In the genomic region with DNA sequence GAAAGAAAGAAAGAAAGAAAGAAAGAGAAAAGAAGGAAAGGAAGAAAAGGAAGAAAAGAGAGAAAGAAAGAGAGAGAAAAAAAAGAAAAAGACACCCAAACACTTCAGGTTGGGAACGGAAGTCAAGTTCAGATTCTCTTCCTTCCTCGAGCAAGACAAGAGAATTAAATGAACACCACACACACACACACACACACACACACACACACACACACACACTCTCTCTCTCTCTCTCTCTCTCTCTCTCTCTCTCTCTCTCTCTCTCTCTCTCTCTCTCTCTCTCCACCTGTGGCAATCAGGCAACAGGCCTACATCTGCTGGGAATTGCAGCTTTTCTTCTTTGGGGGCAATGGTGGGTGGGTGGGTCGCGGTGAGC, we compare ENCODE assay signal across 8 mouse cellular contexts. TPM values are rescaled to one million over a fixed set of nuclear protein-coding genes. Genes with fewer than 3 reads are reported as not detected.
A peak's percentile ranks its signal among the peaks of the same experiment; 100 is the strongest.
DNase-seq lines count a peak whose midpoint lies in the region; ATAC-seq lines count a peak whose summit lies in the region.
"Not testable (repeated sequence)": the region's sequence is repeated elsewhere in the genome, so short reads cannot be mapped to it uniquely, and the experiment has no call there.

No protein-coding gene starts in this region.

- peak overlapping the region; percentile 84 for H3K9ac ChIP-seq in forebrain, embryonic 16.5 days (replicated peaks; ENCODE audit: low read depth, low read length)
- H3K9ac ChIP-seq in hindbrain, embryonic 12.5 days, result peak overlapping the region; percentile 85
- peak overlapping the region; percentile 90 for H3K9ac ChIP-seq in kidney, embryonic 16.5 days (replicated peaks; ENCODE audit: low read length)
- peak overlapping the region; percentile 82 for H3K9ac ChIP-seq in liver, embryonic 15.5 days
- H3K9ac ChIP-seq in midbrain, embryonic 13.5 days (replicated peaks), result peak overlapping the region; percentile 90

- DNase-seq in embryo, embryonic 10.5 days (ENCODE audit: low spot score), result peak; percentile 12
- peak; percentile 6 to 49 for DNase-seq in spleen, postnatal 36 days (ENCODE audit: low spot score in 2 of 2)

- not testable (repeated sequence) for H3K36me3 ChIP-seq in forebrain, embryonic 16.5 days (ENCODE audit: control insufficient read depth, insufficient read depth); hindbrain, embryonic 12.5 days; kidney, embryonic 16.5 days (ENCODE audit: insufficient read depth, low read length); liver, embryonic 15.5 days (replicated peaks); midbrain, embryonic 13.5 days

- peak overlapping the region; percentile 58 for H3K4me2 ChIP-seq in forebrain, embryonic 16.5 days (ENCODE audit: low read length)
- peak overlapping the region; percentile 67 for H3K4me2 ChIP-seq in hindbrain, embryonic 12.5 days (replicated peaks)
- H3K4me2 ChIP-seq in kidney, embryonic 16.5 days (replicated peaks; ENCODE audit: low read depth, low read length), result peak overlapping the region; percentile 52
- H3K4me2 ChIP-seq in liver, embryonic 15.5 days, result peak overlapping the region; percentile 86
- H3K4me2 ChIP-seq in midbrain, embryonic 13.5 days (replicated peaks), result peak overlapping the region; percentile 63

- H3K27ac ChIP-seq in forebrain, embryonic 16.5 days (ENCODE audit: low read length); hindbrain, embryonic 12.5 days; kidney, embryonic 16.5 days (ENCODE audit: low read length): not testable (repeated sequence)
- peak overlapping the region; percentile 84 for H3K27ac ChIP-seq in liver, embryonic 15.5 days (replicated peaks)
- 0 out of 2 replicates have a peak overlapping the region, but pooled peaks have one; percentile 92 for H3K27ac ChIP-seq in midbrain, embryonic 13.5 days

- not testable (repeated sequence) for H3K27me3 ChIP-seq in forebrain, embryonic 16.5 days (replicated peaks; ENCODE audit: control insufficient read depth, insufficient read depth, low read length); hindbrain, embryonic 12.5 days; kidney, embryonic 16.5 days (ENCODE audit: insufficient read depth, low read length); liver, embryonic 15.5 days; midbrain, embryonic 13.5 days

- H3K4me3 ChIP-seq in forebrain, embryonic 16.5 days (replicated peaks; ENCODE audit: low read length), result peak overlapping the region; percentile 88
- peak overlapping the region; percentile 88 for H3K4me3 ChIP-seq in hindbrain, embryonic 12.5 days
- peak overlapping the region; percentile 87 for H3K4me3 ChIP-seq in kidney, embryonic 16.5 days (ENCODE audit: low read length)
- peak overlapping the region; percentile 88 for H3K4me3 ChIP-seq in liver, embryonic 15.5 days (replicated peaks)
- H3K4me3 ChIP-seq in midbrain, embryonic 13.5 days (replicated peaks), result peak overlapping the region; percentile 82

- ATAC-seq in CD4-positive, CD25-positive, alpha-beta regulatory T cell, adult 4 months, result peak; percentile 30
- ATAC-seq in forebrain, embryonic 16.5 days; hindbrain, embryonic 12.5 days (ENCODE audit: low FRiP score); kidney, embryonic 16.5 days (ENCODE audit: low FRiP score, low TSS enrichment); liver, embryonic 15.5 days (ENCODE audit: insufficient read depth); midbrain, embryonic 13.5 days: not testable (repeated sequence)

- peaks cover 12% of the 10 kb centered on the region for H3K4me1 ChIP-seq in forebrain, embryonic 16.5 days (replicated peaks; ENCODE audit: control insufficient read depth, insufficient read depth, low read length)
- peaks cover 11% of the 10 kb centered on the region for H3K4me1 ChIP-seq in hindbrain, embryonic 12.5 days
- H3K4me1 ChIP-seq in kidney, embryonic 16.5 days (ENCODE audit: insufficient read depth, low read length), result not testable (repeated sequence)
- peaks cover 27% of the 10 kb centered on the region for H3K4me1 ChIP-seq in liver, embryonic 15.5 days (replicated peaks)
- peaks cover 19% of the 10 kb centered on the region for H3K4me1 ChIP-seq in midbrain, embryonic 13.5 days (replicated peaks)

- not testable (repeated sequence) for H3K9me3 ChIP-seq in forebrain, embryonic 16.5 days (ENCODE audit: control insufficient read depth, low read length); hindbrain, embryonic 12.5 days (replicated peaks); kidney, embryonic 16.5 days (ENCODE audit: low read length); liver, embryonic 15.5 days (replicated peaks); midbrain, embryonic 13.5 days

- 0% methylated on average over 4 of the region's 4 CpGs for WGBS in forebrain, embryonic 16.5 days
- 5% methylated on average over 4 of the region's 4 CpGs for WGBS in hindbrain, embryonic 12.5 days
- 0% methylated on average over 4 of the region's 4 CpGs for WGBS in kidney, embryonic 16.5 days
- 0% methylated on average over 4 of the region's 4 CpGs for WGBS in liver, embryonic 15.5 days (ENCODE audit: insufficient replicate concordance)
- 1% methylated on average over 4 of the region's 4 CpGs for WGBS in midbrain, embryonic 13.5 days

RNA-seq across cellular contexts. Expression of gene Heca, which starts 1.1 kb away (rescaled TPM):
- 10 to 100 TPM; 29.1 to 36.7 TPM for polyA plus RNA-seq in CD4-positive, CD25-positive, alpha-beta regulatory T cell, adult 4 months (2017; shearing (Covaris generic))
- polyA plus RNA-seq in forebrain, embryonic 16.5 days (2015; fragmentation: Nextera tagmentation; extraction: Ambion mirVana), result 6.3 and 7.0 TPM in 2 replicates
- polyA plus RNA-seq in hindbrain, embryonic 12.5 days (2016; fragmentation: Nextera tagmentation; extraction: Ambion mirVana), result 5.4 and 5.8 TPM in 2 replicates
- polyA plus RNA-seq in kidney, embryonic 16.5 days (2015; fragmentation: Nextera tagmentation; extraction: Ambion mirVana), result 2.9 and 5.2 TPM in 2 replicates
- 2.1 and 2.2 TPM in 2 replicates for polyA plus RNA-seq in liver, embryonic 15.5 days (2015; fragmentation: Nextera tagmentation; extraction: Ambion mirVana)
- polyA plus RNA-seq in midbrain, embryonic 13.5 days (2015; fragmentation: Nextera tagmentation; extraction: Ambion mirVana), result 4.3 and 5.7 TPM in 2 replicates
